ENCODE assay signal across 24 mouse cellular contexts in the genomic region with DNA sequence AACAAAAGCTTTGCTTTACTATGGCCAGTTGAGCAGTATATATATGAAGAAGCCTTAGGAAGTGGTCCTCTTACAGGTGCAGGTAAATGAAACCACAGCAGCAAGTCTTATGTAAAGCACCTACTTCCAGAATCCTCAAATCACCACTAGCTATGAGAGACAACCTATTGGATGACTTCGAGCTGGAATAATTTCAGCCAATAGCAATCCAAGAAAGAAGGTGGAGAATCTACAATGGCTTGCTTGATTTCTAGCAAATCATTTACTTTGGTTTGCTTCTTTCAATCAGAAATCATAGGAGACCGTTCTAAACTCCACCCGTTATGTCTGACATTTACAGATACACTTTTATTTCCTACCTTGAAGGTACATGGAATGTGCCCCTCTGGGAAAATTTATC. TPM values are rescaled to one million over a fixed set of nuclear protein-coding genes. Genes with fewer than 3 reads are reported as not detected.
A peak's percentile ranks its signal among the peaks of the same experiment; 100 is the strongest.
DNase-seq lines count a peak whose midpoint lies in the region; ATAC-seq and TF ChIP-seq lines count a peak whose summit lies in the region.
"Had no signal": no experiment of that assay in that cellular context is flagged by ENCODE, and none has a peak within 500 bp of the region (broad histone marks: within the 10 kb centered on the region; RNA-seq: fewer than 3 reads in every experiment).

No protein-coding gene starts in this region.

- no peak overlapping the region for H3K4me2 ChIP-seq in liver, embryonic 12.5 days

- DNase-seq in liver, adult 2 months (ENCODE audit: extremely low read depth, low read depth, low spot score) = peak; percentile 91
- DNase-seq: adrenal gland, adult 2 months; adrenal gland, adult 8-10 months; adrenal gland, postnatal 10 days; adrenal gland, postnatal 14 days; adrenal gland, postnatal 25 days; adrenal gland, postnatal 36 days; B cell, adult 2 months; cerebellum, adult 11 months; cerebellum, adult 11-12 months; cerebellum, adult 18-20 months; cerebellum, adult 2 months had no signal

- no peaks in the 10 kb centered on the region for H3K36me3 ChIP-seq in liver, adult 2 months (ENCODE audit: control insufficient read depth, insufficient read depth, low read length)
- H3K36me3 ChIP-seq in liver, embryonic 12.5 days = no peaks in the 10 kb centered on the region
- H3K36me3 ChIP-seq: G1E had no signal

- 24% methylated on average over 3 of the region's 3 CpGs for WGBS in liver, adult 2 months
- WGBS in liver, embryonic 12.5 days (ENCODE audit: insufficient replicate concordance) = 62% methylated on average over 3 of the region's 3 CpGs

- no peak overlapping the region for H3K9ac ChIP-seq in liver, adult 2 months (ENCODE audit: low read depth, low read length)
- no peak overlapping the region for H3K9ac ChIP-seq in liver, embryonic 12.5 days

- ATAC-seq in liver, embryonic 12.5 days = no peak
- ATAC-seq: activated CD4-positive, CD25-positive, alpha-beta regulatory T cell, adult 4 months; CD4-positive, CD25-positive, alpha-beta regulatory T cell, adult 4 months; Patski had no signal

- peaks cover 9% of the 10 kb centered on the region for H3K4me1 ChIP-seq in liver, adult 2 months (ENCODE audit: control insufficient read depth, insufficient read depth, low read length)
- no peaks in the 10 kb centered on the region for H3K4me1 ChIP-seq in liver, embryonic 12.5 days

- H3K79me2 ChIP-seq in liver, adult 2 months (ENCODE audit: control insufficient read depth, insufficient read depth, low read length) = no peaks in the 10 kb centered on the region

- TF ChIP-seq CTCF in liver, adult 2 months (IDR thresholded peaks at IDR 0.05; ENCODE audit: low read depth, low read length) = no peak

- no peaks in the 10 kb centered on the region for H3K27me3 ChIP-seq in liver, adult 2 months (ENCODE audit: control insufficient read depth, insufficient read depth, low read length)
- no peaks in the 10 kb centered on the region for H3K27me3 ChIP-seq in liver, embryonic 12.5 days (replicated peaks)
- H3K27me3 ChIP-seq: CH12.LX, Patski had no signal

- H3K4me3 ChIP-seq in liver, adult 2 months (ENCODE audit: insufficient read depth, low read depth, low read length) = no peak overlapping the region
- no peak overlapping the region for H3K4me3 ChIP-seq in liver, embryonic 12.5 days

- 0 out of 2 replicates have a peak, but pooled peaks cover 1% of the 10 kb centered on the region for H3K9me3 ChIP-seq in liver, embryonic 12.5 days (replicated peaks)
- H3K9me3 ChIP-seq: G1E had no signal

- no peak for TF ChIP-seq POLR2A in liver, adult 2 months (IDR thresholded peaks at IDR 0.05; ENCODE audit: extremely low read depth, insufficient read depth, low read length)

- peak overlapping the region; percentile 74 for H3K27ac ChIP-seq in liver, adult 2 months (replicated peaks; ENCODE audit: insufficient read depth, low read depth, low read length)
- H3K27ac ChIP-seq in liver, embryonic 12.5 days = no peak overlapping the region

RNA-seq across cellular contexts. Expression of gene Slco1a1, which starts 15.1 kb away (rescaled TPM):
- 152 and 251 TPM in 2 replicates for total RNA-seq in liver, adult 2 months (2014; rRNA removed)
- polyA plus RNA-seq in liver, adult 2 months (2012; rRNA removed) = 3.9 and 12.8 TPM in 2 replicates
- polyA plus RNA-seq in liver, embryonic 12.5 days (2016; fragmentation: Nextera tagmentation; extraction: Ambion mirVana) = not detected in 2 replicates
- total RNA-seq: adrenal gland, adult 18-20 months; adrenal gland, postnatal 25 days; CH12.LX; ES-E14; MEL had no signal
- polyA plus RNA-seq: activated CD4-positive, CD25-positive, alpha-beta regulatory T cell, adult 4 months; adrenal gland, adult 2 months; brain, embryonic 14.5 days; C2C12; CD4-positive, CD25-positive, alpha-beta regulatory T cell, adult 4 months; cerebellum, adult 2 months; G1E had no signal

RNA-seq across cellular contexts. Expression of gene Gm6614, which starts 49.4 kb away (rescaled TPM):
- total RNA-seq in liver, adult 2 months (2014; rRNA removed) = 0.09 TPM in 1 of 2 replicates, not detected in the other
- not detected in 2 replicates for polyA plus RNA-seq in liver, adult 2 months (2012; rRNA removed)
- not detected in 2 replicates for polyA plus RNA-seq in liver, embryonic 12.5 days (2016; fragmentation: Nextera tagmentation; extraction: Ambion mirVana)
- total RNA-seq: adrenal gland, adult 18-20 months; adrenal gland, adult 2 months; adrenal gland, adult 8-10 months; adrenal gland, postnatal 10 days; adrenal gland, postnatal 14 days; adrenal gland, postnatal 25 days; adrenal gland, postnatal 36 days; adrenal gland, postnatal 4 days; CH12.LX; ES-E14; MEL had no signal
- polyA plus RNA-seq: activated CD4-positive, CD25-positive, alpha-beta regulatory T cell, adult 4 months; adrenal gland, adult 2 months; brain, embryonic 14.5 days; C2C12; CD4-positive, CD25-positive, alpha-beta regulatory T cell, adult 4 months; cerebellum, adult 2 months; G1E had no signal
